Mouse (Mus musculus) erythroblast, embryonic 14.5 days (primary cell): ENCODE measurements around the gene Mael.

Experiments
- GATA1 ChIP-seq: IDR thresholded peaks from 2 replicates; pipeline ENCODE4 v1.6.1; 2012; ENCODE audit warnings: low read length, inconsistent platforms, mixed read lengths
- TAL1 ChIP-seq: IDR thresholded peaks from 3 replicates; pipeline ENCODE4 v1.6.1; 2012; ENCODE audit warnings: low read length, inconsistent platforms, mixed read lengths

- TF ChIP-seq GATA1, result no peak
- no peak for TF ChIP-seq TAL1
Observed at GRCm38 (mm10) chr1:166281836-166282235, 43.3 kb upstream of the Mael start.
